Mouse (Mus musculus): ENCODE data around the gene Zswim9. TPM values are rescaled to one million over a fixed set of nuclear protein-coding genes. Genes with fewer than 3 reads are reported as not detected.

Gene Zswim9
- polyA plus RNA-seq, 1 experiment from 2014 or later, result 3.4 TPM

GRCm38 (mm10) chr7:13302780-13303179, 24.3 kb upstream of the Zswim9 start:
- no peak for ATAC-seq (replicated peaks; ENCODE audit: insufficient number of reproducible peaks, low FRiP score, low TSS enrichment)
- Histone ChIP-seq H3K27me3 (ENCODE audit: control insufficient read depth, insufficient read depth, low read length) (no peaks in the 10 kb centered on the region), H3K4me1 (ENCODE audit: control insufficient read depth, insufficient read depth, low read length) (no peaks in the 10 kb centered on the region), H3K27ac (ENCODE audit: low read depth, low read length) (no peak overlapping the region), H3K36me3 (ENCODE audit: control insufficient read depth, insufficient read depth, low read length) (peaks cover 54% of the 10 kb centered on the region), H3K9me3 (replicated peaks; ENCODE audit: control insufficient read depth, low read length) (no peaks in the 10 kb centered on the region), H3K4me2 (no peak overlapping the region), H3K4me3 (ENCODE audit: low read depth, low read length) (no peak overlapping the region), H3K9ac (ENCODE audit: low read depth, low read length) (no peak overlapping the region)
- WGBS (ENCODE audit: insufficient replicate concordance), result 71% methylated on average over 2 of the region's 2 CpGs

GRCm38 (mm10) chr7:13301643-13302042, 23.1 kb upstream of the Zswim9 start:
- no peak overlapping the region for H3K9ac ChIP-seq (ENCODE audit: low read depth, low read length)
- no peaks in the 10 kb centered on the region for H3K27me3 ChIP-seq (ENCODE audit: control insufficient read depth, insufficient read depth, low read length)

GRCm38 (mm10) chr7:13298821-13299220, 20.3 kb upstream of the Zswim9 start:
- ATAC-seq (replicated peaks; ENCODE audit: insufficient number of reproducible peaks, low FRiP score, low TSS enrichment), result no peak
- WGBS (ENCODE audit: insufficient replicate concordance), result 96% methylated on average over 5 of the region's 5 CpGs
- H3K27me3 ChIP-seq (ENCODE audit: control insufficient read depth, insufficient read depth, low read length), result no peaks in the 10 kb centered on the region
- H3K9me3 ChIP-seq (replicated peaks; ENCODE audit: control insufficient read depth, low read length), result no peaks in the 10 kb centered on the region
- H3K4me3 ChIP-seq (ENCODE audit: low read depth, low read length), result no peak overlapping the region
- H3K9ac ChIP-seq (ENCODE audit: low read depth, low read length), result no peak overlapping the region
- no peak overlapping the region for H3K27ac ChIP-seq (ENCODE audit: low read depth, low read length)
- H3K36me3 ChIP-seq (ENCODE audit: control insufficient read depth, insufficient read depth, low read length), result peaks cover 58% of the 10 kb centered on the region
- H3K4me2 ChIP-seq, result no peak overlapping the region
- no peaks in the 10 kb centered on the region for H3K4me1 ChIP-seq (ENCODE audit: control insufficient read depth, insufficient read depth, low read length)

More at GRCm38 (mm10) chr7:13301643-13302042, 23.1 kb upstream of the Zswim9 start:
- H3K36me3 ChIP-seq (ENCODE audit: control insufficient read depth, insufficient read depth, low read length), result peaks cover 54% of the 10 kb centered on the region
- H3K4me2 ChIP-seq, result no peak overlapping the region
- H3K27ac ChIP-seq (ENCODE audit: low read depth, low read length), result no peak overlapping the region
- ATAC-seq (replicated peaks; ENCODE audit: insufficient number of reproducible peaks, low FRiP score, low TSS enrichment), result no peak
- H3K9me3 ChIP-seq (replicated peaks; ENCODE audit: control insufficient read depth, low read length), result no peaks in the 10 kb centered on the region
- no peak overlapping the region for H3K4me3 ChIP-seq (ENCODE audit: low read depth, low read length)
- no peaks in the 10 kb centered on the region for H3K4me1 ChIP-seq (ENCODE audit: control insufficient read depth, insufficient read depth, low read length)
- 81% methylated on average over 1 of the region's 1 CpGs for WGBS (ENCODE audit: insufficient replicate concordance)

GRCm38 (mm10) chr7:13297636-13298035, 19.1 kb upstream of the Zswim9 start:
- H3K36me3 ChIP-seq (ENCODE audit: control insufficient read depth, insufficient read depth, low read length), result peaks cover 54% of the 10 kb centered on the region
- H3K4me2 ChIP-seq, result no peak overlapping the region
- H3K27ac ChIP-seq (ENCODE audit: low read depth, low read length), result no peak overlapping the region
- no peak overlapping the region for H3K4me3 ChIP-seq (ENCODE audit: low read depth, low read length)
- no peaks in the 10 kb centered on the region for H3K9me3 ChIP-seq (replicated peaks; ENCODE audit: control insufficient read depth, low read length)
- H3K9ac ChIP-seq (ENCODE audit: low read depth, low read length), result no peak overlapping the region
- no peaks in the 10 kb centered on the region for H3K4me1 ChIP-seq (ENCODE audit: control insufficient read depth, insufficient read depth, low read length)
- no peak for ATAC-seq (replicated peaks; ENCODE audit: insufficient number of reproducible peaks, low FRiP score, low TSS enrichment)
- WGBS (ENCODE audit: insufficient replicate concordance), result 97% methylated on average over 1 of the region's 1 CpGs
- no peaks in the 10 kb centered on the region for H3K27me3 ChIP-seq (ENCODE audit: control insufficient read depth, insufficient read depth, low read length)

- no peaks in the 10 kb centered on the region for H3K9me3 ChIP-seq (replicated peaks; ENCODE audit: control insufficient read depth, low read length)
- peaks cover 48% of the 10 kb centered on the region for H3K36me3 ChIP-seq (ENCODE audit: control insufficient read depth, insufficient read depth, low read length)
- H3K27me3 ChIP-seq (ENCODE audit: control insufficient read depth, insufficient read depth, low read length), result no peaks in the 10 kb centered on the region
- H3K4me1 ChIP-seq (ENCODE audit: control insufficient read depth, insufficient read depth, low read length), result no peaks in the 10 kb centered on the region
- H3K27ac ChIP-seq (ENCODE audit: low read depth, low read length), result no peak overlapping the region
- no peak overlapping the region for H3K4me3 ChIP-seq (ENCODE audit: low read depth, low read length)
- H3K4me2 ChIP-seq, result no peak overlapping the region
- no peak for ATAC-seq (replicated peaks; ENCODE audit: insufficient number of reproducible peaks, low FRiP score, low TSS enrichment)
- 88% methylated on average over 7 of the region's 7 CpGs for WGBS (ENCODE audit: insufficient replicate concordance)
- H3K9ac ChIP-seq (ENCODE audit: low read depth, low read length), result no peak overlapping the region
These were observed 16.7 kb upstream of the Zswim9 start for GRCm38 (mm10) chr7:13295256-13295655.

GRCm38 (mm10) chr7:13293878-13294855, 15.6 kb upstream of the Zswim9 start:
- Histone ChIP-seq H3K9ac (ENCODE audit: low read depth, low read length) (no peak overlapping the region), H3K27ac (ENCODE audit: low read depth, low read length) (no peak overlapping the region), H3K9me3 (replicated peaks; ENCODE audit: control insufficient read depth, low read length) (no peaks in the 10 kb centered on the region), H3K36me3 (ENCODE audit: control insufficient read depth, insufficient read depth, low read length) (peaks cover 42% of the 10 kb centered on the region), H3K4me1 (ENCODE audit: control insufficient read depth, insufficient read depth, low read length) (no peaks in the 10 kb centered on the region), H3K27me3 (ENCODE audit: control insufficient read depth, insufficient read depth, low read length) (no peaks in the 10 kb centered on the region), H3K4me2 (no peak overlapping the region), H3K4me3 (ENCODE audit: low read depth, low read length) (no peak overlapping the region)
- 88% methylated on average over 11 of the region's 11 CpGs for WGBS (ENCODE audit: insufficient replicate concordance)
- no peak for ATAC-seq (replicated peaks; ENCODE audit: insufficient number of reproducible peaks, low FRiP score, low TSS enrichment)

GRCm38 (mm10) chr7:13291370-13291769, 12.8 kb upstream of the Zswim9 start:
- Histone ChIP-seq H3K27ac (ENCODE audit: low read depth, low read length) (no peak overlapping the region), H3K4me3 (ENCODE audit: low read depth, low read length) (no peak overlapping the region), H3K4me2 (no peak overlapping the region), H3K4me1 (ENCODE audit: control insufficient read depth, insufficient read depth, low read length) (no peaks in the 10 kb centered on the region), H3K9me3 (replicated peaks; ENCODE audit: control insufficient read depth, low read length) (no peaks in the 10 kb centered on the region), H3K36me3 (ENCODE audit: control insufficient read depth, insufficient read depth, low read length) (peaks cover 28% of the 10 kb centered on the region), H3K9ac (ENCODE audit: low read depth, low read length) (no peak overlapping the region), H3K27me3 (ENCODE audit: control insufficient read depth, insufficient read depth, low read length) (no peaks in the 10 kb centered on the region)
- 82% methylated on average over 2 of the region's 2 CpGs for WGBS (ENCODE audit: insufficient replicate concordance)
- no peak for ATAC-seq (replicated peaks; ENCODE audit: insufficient number of reproducible peaks, low FRiP score, low TSS enrichment)

- no peak for ATAC-seq (replicated peaks; ENCODE audit: insufficient number of reproducible peaks, low FRiP score, low TSS enrichment)
- H3K36me3 ChIP-seq (ENCODE audit: control insufficient read depth, insufficient read depth, low read length), result peaks cover 22% of the 10 kb centered on the region
- WGBS (ENCODE audit: insufficient replicate concordance), result 81% methylated on average over 1 of the region's 1 CpGs
These were observed 11.6 kb upstream of the Zswim9 start for GRCm38 (mm10) chr7:13290041-13290675.

More at GRCm38 (mm10) chr7:13290041-13290675, 11.6 kb upstream of the Zswim9 start:
- Histone ChIP-seq H3K27ac (ENCODE audit: low read depth, low read length) (no peak overlapping the region), H3K9me3 (replicated peaks; ENCODE audit: control insufficient read depth, low read length) (no peaks in the 10 kb centered on the region), H3K4me3 (ENCODE audit: low read depth, low read length) (no peak overlapping the region), H3K9ac (ENCODE audit: low read depth, low read length) (no peak overlapping the region), H3K27me3 (ENCODE audit: control insufficient read depth, insufficient read depth, low read length) (no peaks in the 10 kb centered on the region), H3K4me1 (ENCODE audit: control insufficient read depth, insufficient read depth, low read length) (no peaks in the 10 kb centered on the region), H3K4me2 (no peak overlapping the region)

Data from heart, embryonic 11.5 days (tissue).